Mouse (Mus musculus) thymus, postnatal 14 days (tissue): ENCODE results near the gene Ina.

Experiments used
- DNase-seq: peaks from one replicate; pipeline ENCODE4 v3.0.0; 2021

The Ina gene

DNA sequence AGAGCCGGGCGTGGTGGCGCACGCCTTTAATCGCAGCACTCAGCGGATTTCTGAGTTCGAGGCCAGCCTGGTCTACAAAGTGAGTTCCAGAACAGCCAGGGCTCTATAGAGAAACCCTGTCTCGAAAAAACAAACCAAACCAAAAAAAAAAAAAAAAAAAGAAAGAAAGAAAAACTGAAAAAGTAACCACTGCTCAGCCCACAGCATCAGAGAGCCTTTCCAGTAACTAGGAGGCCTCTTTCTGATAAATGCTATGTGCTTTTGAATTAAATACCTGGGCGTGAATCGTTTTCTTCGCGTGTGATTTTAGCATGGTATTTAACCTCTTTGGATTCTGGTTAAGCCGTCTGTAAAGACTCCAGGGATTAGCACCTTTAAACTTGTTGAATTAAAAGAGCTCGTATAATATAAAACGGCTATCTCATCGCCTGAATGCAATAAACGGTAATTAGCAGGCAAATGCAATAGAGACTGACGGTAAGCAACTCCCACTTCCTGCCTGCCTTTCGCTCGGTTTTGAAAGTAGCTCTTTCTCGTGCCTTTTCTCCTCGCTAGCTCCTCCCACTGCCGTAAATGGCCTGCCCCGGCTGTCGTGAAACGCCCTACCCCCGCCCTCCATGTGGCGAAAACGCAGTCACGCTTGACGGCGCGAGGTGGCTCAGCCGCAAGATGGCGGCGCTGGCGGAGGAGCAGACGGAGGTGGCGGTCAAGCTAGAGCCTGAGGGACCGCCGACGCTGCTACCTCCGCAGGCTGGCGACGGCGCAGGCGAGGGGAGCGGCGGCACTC is 52.8 kb downstream of the Ina start, which contains the start of gene Taf5:
Taf5 (plus strand) TSS at position 651 of the 787 bp plus-strand sequence.
- peak; percentile 98 for DNase-seq

DNA sequence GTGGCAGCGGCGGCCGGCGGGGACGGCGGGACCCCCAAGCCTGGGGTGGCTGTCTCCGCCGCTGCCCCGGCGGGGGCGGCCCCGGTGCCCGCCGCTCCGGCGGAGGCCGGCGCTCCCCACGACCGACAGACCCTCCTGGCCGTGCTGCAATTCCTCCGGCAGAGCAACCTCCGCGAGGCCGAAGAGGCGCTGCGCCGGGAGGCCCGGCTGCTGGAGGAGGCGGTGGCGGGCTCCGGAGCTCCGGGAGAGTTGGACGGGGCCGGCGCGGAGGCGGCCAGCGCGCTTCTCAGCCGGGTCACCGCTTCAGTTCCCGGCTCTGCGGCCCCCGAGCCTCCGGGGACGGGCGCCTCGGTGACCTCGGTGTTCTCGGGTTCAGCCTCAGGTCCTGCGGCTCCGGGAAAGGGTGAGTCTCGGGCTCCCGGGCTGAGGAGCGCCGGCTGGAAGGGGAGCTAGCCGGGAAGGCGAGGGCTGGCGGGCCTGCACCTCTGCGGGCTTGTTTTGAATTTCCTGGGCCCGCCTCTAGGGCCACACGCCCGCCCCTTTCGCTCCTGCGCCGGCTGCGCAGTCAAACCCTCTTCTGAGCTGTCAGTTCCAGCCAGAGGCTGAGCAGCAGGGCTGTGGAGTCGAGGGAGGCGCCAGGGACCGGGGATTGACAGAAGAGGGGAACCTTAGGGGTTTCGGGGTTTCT is 53.6 kb downstream of the Ina start:
- DNase-seq: peak; percentile 91
